Mouse (Mus musculus) kidney, adult 2 months (tissue): ENCODE measurements at regions not wholly inside any gene's neighbourhood (a gene's known extent, or its start where the extent isn't known, plus 50 kb on each side); places are given as distances from the start of the nearest gene placed in this dataset.

Source experiments
- DNase-seq: peaks from one replicate; pipeline ENCODE4 v3.0.0; 2021
- H3K27ac ChIP-seq: fragments of 200-500 bp; 2 replicates; pipeline ENCODE4 v1.5.1; 2012; ENCODE audit warnings: low read depth, low read length, control low read depth, inconsistent platforms; ENCODE audit not compliant: insufficient read depth
- H3K27me3 ChIP-seq: fragments of 200-500 bp; replicated peaks from 2 replicates; pipeline ENCODE4 v1.6.1; 2012; ENCODE audit warnings: mild to moderate bottlenecking, moderate library complexity, low read length, inconsistent platforms; ENCODE audit not compliant: control insufficient read depth, insufficient read depth
- H3K36me3 ChIP-seq: fragments of 200-500 bp; 2 replicates; pipeline ENCODE4 v1.6.1; 2012; ENCODE audit warnings: mild to moderate bottlenecking, moderate library complexity, low read length, inconsistent platforms; ENCODE audit not compliant: control insufficient read depth, insufficient read depth
- H3K4me1 ChIP-seq: fragments of 200-500 bp; 2 replicates; pipeline ENCODE4 v1.6.1; 2011; ENCODE audit warnings: low read length; ENCODE audit not compliant: control insufficient read depth, insufficient read depth
- H3K4me3 ChIP-seq: fragments of 200-500 bp; 2 replicates; pipeline ENCODE4 v1.5.1; 2011; ENCODE audit warnings: mild to moderate bottlenecking, low read depth, low read length, control low read depth; ENCODE audit not compliant: insufficient read depth
- CTCF ChIP-seq: fragments of 200-500 bp; conservative IDR thresholded peaks from 2 replicates; pipeline ENCODE4 v1.5.1; 2011; ENCODE audit warnings: low read depth, mild to moderate bottlenecking, control low read depth, low read length, moderate library complexity, mixed read lengths; ENCODE audit not compliant: insufficient read depth, insufficient read length
- POLR2A ChIP-seq: fragments of 200-500 bp; IDR thresholded peaks from one replicate; pipeline ENCODE4 v1.6.1; 2011; ENCODE audit warnings: low read depth, low read length, control low read depth
- WGBS: fragments of 180-500 bp; shearing (Covaris S2); methylation state at CpG from one replicate; pipeline ENCODE4 v1.1.7; 2018; 5-methylcytosine and 5-hydroxymethylcytosine counted together

GRCm38 (mm10) chr10:71667160-71667571, 319.6 kb downstream of the Ipmk start:
- Histone ChIP-seq H3K4me1 (no peaks in the 10 kb centered on the region), H3K27ac (no peak overlapping the region), H3K27me3 (no peaks in the 10 kb centered on the region), H3K36me3 (no peaks in the 10 kb centered on the region), H3K4me3 (no peak overlapping the region)
- 79% methylated on average over 7 of the region's 7 CpGs for WGBS
- no peak for DNase-seq
- no peak for TF ChIP-seq POLR2A
- TF ChIP-seq CTCF: no peak

DNA sequence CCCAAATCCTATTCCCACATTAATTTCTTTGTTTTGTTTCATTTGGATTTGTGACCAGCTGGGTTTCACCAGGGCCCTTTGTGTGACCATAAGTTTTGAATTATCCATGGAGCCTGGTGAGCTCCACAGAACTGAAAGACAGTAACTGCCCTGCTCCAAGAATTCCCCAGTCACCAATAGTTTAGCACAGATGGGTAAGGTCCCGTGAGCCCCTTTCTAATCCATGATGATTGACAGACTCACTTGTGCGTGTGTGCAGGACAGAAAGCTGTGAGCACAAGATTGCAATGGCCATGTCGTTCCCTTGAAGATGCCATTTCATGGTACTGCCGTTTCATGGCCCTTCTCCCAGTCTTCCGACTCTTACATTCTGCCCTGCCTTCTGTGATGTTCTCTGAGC, 331.7 kb downstream of the Ipmk start:
- DNase-seq: no peak
- H3K4me3 ChIP-seq: no peak overlapping the region
- H3K4me1 ChIP-seq: no peaks in the 10 kb centered on the region
- H3K36me3 ChIP-seq: no peaks in the 10 kb centered on the region
- H3K27me3 ChIP-seq: no peaks in the 10 kb centered on the region
- no peak for TF ChIP-seq CTCF
- no peak for TF ChIP-seq POLR2A
- WGBS: 81% methylated on average over 5 of the region's 5 CpGs
- H3K27ac ChIP-seq: no peak overlapping the region

DNA sequence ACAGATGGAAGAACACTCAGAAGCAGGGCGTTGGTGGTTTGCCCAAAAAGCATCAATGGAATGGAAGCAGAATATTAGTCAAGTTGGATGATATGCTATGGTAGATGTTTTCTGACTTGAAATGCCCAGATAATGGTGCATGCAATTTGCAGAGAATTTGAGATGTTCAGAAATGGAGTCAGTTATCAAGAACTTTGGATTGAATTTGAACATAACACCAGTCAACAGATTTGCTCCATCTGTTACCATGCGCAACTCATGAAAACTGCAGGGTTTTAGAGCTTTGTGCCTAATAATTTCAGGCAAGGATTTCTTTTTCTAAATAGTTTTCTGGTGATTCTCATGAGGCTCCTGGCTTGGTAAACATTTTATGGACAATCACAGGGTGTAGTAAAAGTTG, 365.9 kb downstream of the Ipmk start:
- Histone ChIP-seq H3K4me3 (no peak overlapping the region), H3K27ac (no peak overlapping the region), H3K27me3 (no peaks in the 10 kb centered on the region), H3K4me1 (no peaks in the 10 kb centered on the region), H3K36me3 (no peaks in the 10 kb centered on the region)
- WGBS: 88% methylated on average over 2 of the region's 2 CpGs
- DNase-seq: no peak
- TF ChIP-seq CTCF: no peak
- TF ChIP-seq POLR2A: no peak

- H3K27ac ChIP-seq: no peak overlapping the region
- WGBS: 61% methylated on average over 4 of the region's 4 CpGs
- H3K27me3 ChIP-seq: no peaks in the 10 kb centered on the region
- TF ChIP-seq CTCF (no peak), POLR2A (no peak)
- no peak for DNase-seq
- no peak overlapping the region for H3K4me3 ChIP-seq
- H3K36me3 ChIP-seq: no peaks in the 10 kb centered on the region
- no peaks in the 10 kb centered on the region for H3K4me1 ChIP-seq
Measured at GRCm38 (mm10) chr10:71727746-71728145, 380.2 kb downstream of the Ipmk start.

- Histone ChIP-seq H3K27ac (no peak overlapping the region), H3K27me3 (no peaks in the 10 kb centered on the region), H3K4me3 (no peak overlapping the region), H3K36me3 (no peaks in the 10 kb centered on the region), H3K4me1 (no peaks in the 10 kb centered on the region)
- TF ChIP-seq CTCF (no peak), POLR2A (no peak)
- WGBS: 84% methylated on average over 3 of the region's 3 CpGs
- DNase-seq: no peak
Measured at GRCm38 (mm10) chr10:71733821-71734220, 386.3 kb downstream of the Ipmk start.

- Histone ChIP-seq H3K27me3 (no peaks in the 10 kb centered on the region), H3K27ac (no peak overlapping the region), H3K4me3 (no peak overlapping the region), H3K4me1 (no peaks in the 10 kb centered on the region), H3K36me3 (no peaks in the 10 kb centered on the region)
- 84% methylated on average over 2 of the region's 2 CpGs for WGBS
- no peak for DNase-seq
- no peak for TF ChIP-seq POLR2A
- TF ChIP-seq CTCF: no peak
Measured at GRCm38 (mm10) chr10:71734481-71734880, 386.9 kb downstream of the Ipmk start.

- H3K36me3 ChIP-seq: no peaks in the 10 kb centered on the region
- no peaks in the 10 kb centered on the region for H3K4me1 ChIP-seq
- no peak overlapping the region for H3K4me3 ChIP-seq
- H3K27me3 ChIP-seq: no peaks in the 10 kb centered on the region
- H3K27ac ChIP-seq: no peak overlapping the region
- TF ChIP-seq POLR2A (no peak), CTCF (no peak)
- no peak for DNase-seq
- 11% methylated on average over 4 of the region's 4 CpGs for WGBS
Measured at GRCm38 (mm10) chr10:71738280-71738679, 390.7 kb downstream of the Ipmk start.
